Mouse (Mus musculus) cortical plate, adult 2 months (tissue): ENCODE measurements around the gene Artn.

Experiments used
- CTCF ChIP-seq: fragments of 200-500 bp; IDR thresholded peaks from 2 replicates; pipeline ENCODE4 v1.5.1; 2011; ENCODE audit warnings: mild to moderate bottlenecking, control low read depth, low read length; ENCODE audit not compliant: insufficient read depth; ENCODE audit errors: extremely low read depth
- POLR2A ChIP-seq: fragments of 200-500 bp; IDR thresholded peaks from 2 replicates; pipeline ENCODE4 v1.6.1; 2011; ENCODE audit warnings: mild to moderate bottlenecking, low read length, control low read depth; ENCODE audit not compliant: insufficient read depth; ENCODE audit errors: extremely low read depth

- TF ChIP-seq CTCF, result no peak
- no peak for TF ChIP-seq POLR2A
Observed at GRCm38 (mm10) chr4:117878301-117878700, 51.3 kb downstream of the Artn start.
